Mouse (Mus musculus): ENCODE results near the gene Lamb3.
A peak's percentile ranks its signal among the peaks of the same experiment; 100 is the strongest.

Lamb3 gene

GRCm38 (mm10) chr1:193207503-193207902, at the start of gene Lamb3:
Lamb3 (plus strand) TSS chr1:193207699.
- DNase-seq (ENCODE audit: low spot score in 2 of 2) = no peak

- DNase-seq (ENCODE audit: low spot score in 2 of 2) = no peak
Measured at GRCm38 (mm10) chr1:193159163-193159562, 48.3 kb upstream of the Lamb3 start.

GRCm38 (mm10) chr1:193159613-193160012, 47.9 kb upstream of the Lamb3 start:
- no peak for DNase-seq (ENCODE audit: low spot score in 2 of 2)

- DNase-seq (ENCODE audit: low spot score in 2 of 2) = no peak
Measured at GRCm38 (mm10) chr1:193160317-193161032, 47.0 kb upstream of the Lamb3 start.

GRCm38 (mm10) chr1:193167746-193168145, 39.8 kb upstream of the Lamb3 start, which contains the start of gene A130010J15Rik:
A130010J15Rik (plus strand) TSS chr1:193168046.
- no peak for DNase-seq (ENCODE audit: low spot score in 2 of 2)

GRCm38 (mm10) chr1:193169228-193169627, 38.3 kb upstream of the Lamb3 start:
- DNase-seq (ENCODE audit: low spot score in 2 of 2) = no peak

- no peak for DNase-seq (ENCODE audit: low spot score in 2 of 2)
Measured at GRCm38 (mm10) chr1:193169856-193170255, 37.6 kb upstream of the Lamb3 start.

- DNase-seq (ENCODE audit: low spot score in 2 of 2) = peak; percentile 96 to 97
Measured at GRCm38 (mm10) chr1:193172991-193173809, 34.3 kb upstream of the Lamb3 start.

GRCm38 (mm10) chr1:193173810-193174129, 33.7 kb upstream of the Lamb3 start:
- no peak for DNase-seq (ENCODE audit: low spot score in 2 of 2)

- DNase-seq (ENCODE audit: low spot score in 2 of 2) = no peak
Measured at GRCm38 (mm10) chr1:193174143-193174733, 33.3 kb upstream of the Lamb3 start.

- no peak for DNase-seq (ENCODE audit: low spot score in 2 of 2)
Measured at GRCm38 (mm10) chr1:193181104-193181503, 26.4 kb upstream of the Lamb3 start.

- DNase-seq (ENCODE audit: low spot score in 2 of 2) = no peak
Measured at GRCm38 (mm10) chr1:193188257-193188656, 19.2 kb upstream of the Lamb3 start.

- peak in 1 of 2 experiments; percentile 10 for DNase-seq (ENCODE audit: low spot score in 2 of 2)
Measured at GRCm38 (mm10) chr1:193189151-193189621, 18.3 kb upstream of the Lamb3 start.

GRCm38 (mm10) chr1:193189771-193190170, 17.7 kb upstream of the Lamb3 start:
- no peak for DNase-seq (ENCODE audit: low spot score in 2 of 2)

- DNase-seq (ENCODE audit: low spot score in 2 of 2) = no peak
Measured at GRCm38 (mm10) chr1:193191675-193192283, 15.7 kb upstream of the Lamb3 start.

GRCm38 (mm10) chr1:193194416-193195140, 12.9 kb upstream of the Lamb3 start:
- DNase-seq (ENCODE audit: low spot score in 2 of 2) = no peak

- DNase-seq (ENCODE audit: low spot score in 2 of 2) = no peak
Measured at GRCm38 (mm10) chr1:193195169-193195810, 12.2 kb upstream of the Lamb3 start.

- DNase-seq (ENCODE audit: low spot score in 2 of 2) = no peak
Measured at GRCm38 (mm10) chr1:193197494-193198205, 9.8 kb upstream of the Lamb3 start.

GRCm38 (mm10) chr1:193198312-193198711, 9.2 kb upstream of the Lamb3 start:
- no peak for DNase-seq (ENCODE audit: low spot score in 2 of 2)
